Mouse (Mus musculus): Measurements from ENCODE around the gene Tmem169.

The Tmem169 gene

GRCm38 (mm10) chr1:72287893-72288292, 3.7 kb downstream of the Tmem169 start:
- DNase-seq: no peak

- no peak for DNase-seq
These were observed 4.5 kb downstream of the Tmem169 start for GRCm38 (mm10) chr1:72288527-72289150.

DNA sequence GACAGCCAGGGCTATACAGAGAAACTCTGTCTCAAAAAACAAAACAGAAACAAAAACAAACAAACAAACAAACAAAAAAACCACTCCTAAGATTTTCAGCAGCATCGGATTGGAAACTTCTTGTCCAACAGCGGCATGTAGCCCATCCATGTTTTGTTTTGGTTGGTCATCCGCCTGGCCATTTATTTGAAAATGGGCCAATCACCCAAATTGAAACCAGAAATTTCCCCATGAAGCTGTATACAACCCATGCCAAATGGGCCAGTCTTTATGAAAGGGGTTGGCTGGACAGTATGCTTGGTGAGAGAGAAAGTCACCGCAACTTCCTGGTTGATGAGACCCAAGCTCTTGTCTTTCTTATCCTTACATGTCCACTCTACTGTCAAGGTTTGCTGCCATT, 6.7 kb downstream of the Tmem169 start:
- DNase-seq: no peak

GRCm38 (mm10) chr1:72291421-72291820, 7.3 kb downstream of the Tmem169 start:
- DNase-seq: no peak

- DNase-seq: no peak
These were observed 7.8 kb downstream of the Tmem169 start for GRCm38 (mm10) chr1:72291925-72292324.

GRCm38 (mm10) chr1:72293869-72294663, 9.9 kb downstream of the Tmem169 start:
- DNase-seq: no peak

GRCm38 (mm10) chr1:72295746-72296145, 11.6 kb downstream of the Tmem169 start:
- DNase-seq: no peak

GRCm38 (mm10) chr1:72301845-72302244, 17.7 kb downstream of the Tmem169 start:
- DNase-seq: no peak

GRCm38 (mm10) chr1:72306241-72306640, 22.1 kb downstream of the Tmem169 start:
- no peak for DNase-seq

GRCm38 (mm10) chr1:72306679-72307181, 22.6 kb downstream of the Tmem169 start:
- DNase-seq: peak in 1 of 2 experiments; percentile 72

DNA sequence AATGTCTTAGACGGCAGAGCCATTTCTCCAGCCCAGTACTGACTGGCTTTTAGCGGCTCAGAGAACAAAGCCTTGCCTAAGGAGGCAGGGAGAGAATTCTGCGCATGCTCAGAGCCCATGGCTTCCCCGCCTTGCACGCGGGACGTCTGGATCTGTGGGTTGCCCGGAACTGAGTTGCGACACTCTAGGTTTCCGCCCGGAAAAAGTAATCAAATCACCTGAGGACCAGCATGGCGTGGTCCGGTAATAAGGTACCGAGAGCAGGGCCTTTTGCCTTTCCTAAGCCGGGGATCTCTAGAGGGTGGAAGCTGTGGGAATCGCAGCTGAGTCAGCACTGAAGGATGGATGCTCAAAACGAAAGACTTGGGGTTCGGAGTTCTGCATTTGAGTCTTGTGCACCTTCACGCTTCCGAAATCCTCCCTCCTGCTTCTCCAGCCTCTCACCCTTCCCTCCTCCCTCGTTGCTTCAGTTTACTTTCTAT, 23.2 kb downstream of the Tmem169 start, which contains the start of gene Xrcc5:
Gene Xrcc5 (plus strand): TSS at position 105 of the 482 bp plus-strand sequence.
- peak; percentile 93 to 95 for DNase-seq

DNA sequence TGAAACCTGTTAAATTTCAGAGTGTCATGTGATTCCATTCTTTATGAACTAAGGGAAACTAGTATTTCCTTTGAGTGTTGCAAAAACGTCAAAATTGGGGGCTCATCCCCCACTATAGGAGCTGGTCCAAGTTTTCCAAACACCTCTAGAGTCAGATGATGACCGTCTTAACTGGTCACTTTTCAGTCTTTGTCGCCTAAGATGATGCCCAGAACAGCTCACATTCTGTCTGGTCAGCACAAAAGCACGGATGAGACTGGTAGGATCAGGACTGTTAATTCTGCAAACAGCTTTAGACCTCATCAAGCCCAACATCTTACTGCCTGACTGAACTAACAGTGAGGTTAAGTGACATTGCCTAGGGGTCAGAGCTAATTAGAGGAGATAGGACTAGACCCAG, 24.8 kb downstream of the Tmem169 start:
- no peak for DNase-seq

- DNase-seq: no peak
These were observed 25.7 kb downstream of the Tmem169 start for GRCm38 (mm10) chr1:72309744-72310424.

DNA sequence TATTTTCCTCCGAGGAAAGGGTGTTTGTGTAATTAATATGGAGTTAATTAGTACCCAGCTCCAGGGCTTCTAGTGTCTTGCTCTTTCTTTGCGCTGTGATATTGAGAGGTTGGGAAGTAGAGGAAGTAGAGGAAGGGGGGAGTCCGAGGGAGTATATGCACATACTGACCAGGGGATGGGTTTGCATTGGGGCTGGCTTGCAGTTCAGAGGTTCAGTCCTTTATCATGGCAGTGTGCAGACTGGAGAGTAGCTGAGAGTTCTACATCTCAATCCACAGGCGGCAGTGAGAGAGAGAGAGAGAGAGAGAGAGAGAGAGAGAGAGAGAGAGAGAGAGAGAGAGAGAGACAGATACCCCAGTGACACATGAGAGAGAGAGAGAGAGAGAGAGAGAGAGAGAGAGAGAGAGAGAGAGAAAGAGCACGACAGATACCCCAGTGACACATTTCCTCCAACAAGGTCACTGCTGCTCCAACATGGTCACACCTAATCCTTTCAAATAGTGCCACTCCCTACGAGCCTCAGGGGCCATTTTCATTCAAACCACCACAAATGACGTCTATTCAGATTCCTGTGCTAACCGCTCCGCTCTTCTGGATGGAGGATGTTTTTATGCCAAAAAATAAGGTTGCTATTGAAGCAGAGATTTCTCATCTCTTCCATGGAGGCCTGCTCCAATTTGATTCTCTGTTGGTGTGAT, 28.7 kb downstream of the Tmem169 start:
- no peak for DNase-seq

DNA sequence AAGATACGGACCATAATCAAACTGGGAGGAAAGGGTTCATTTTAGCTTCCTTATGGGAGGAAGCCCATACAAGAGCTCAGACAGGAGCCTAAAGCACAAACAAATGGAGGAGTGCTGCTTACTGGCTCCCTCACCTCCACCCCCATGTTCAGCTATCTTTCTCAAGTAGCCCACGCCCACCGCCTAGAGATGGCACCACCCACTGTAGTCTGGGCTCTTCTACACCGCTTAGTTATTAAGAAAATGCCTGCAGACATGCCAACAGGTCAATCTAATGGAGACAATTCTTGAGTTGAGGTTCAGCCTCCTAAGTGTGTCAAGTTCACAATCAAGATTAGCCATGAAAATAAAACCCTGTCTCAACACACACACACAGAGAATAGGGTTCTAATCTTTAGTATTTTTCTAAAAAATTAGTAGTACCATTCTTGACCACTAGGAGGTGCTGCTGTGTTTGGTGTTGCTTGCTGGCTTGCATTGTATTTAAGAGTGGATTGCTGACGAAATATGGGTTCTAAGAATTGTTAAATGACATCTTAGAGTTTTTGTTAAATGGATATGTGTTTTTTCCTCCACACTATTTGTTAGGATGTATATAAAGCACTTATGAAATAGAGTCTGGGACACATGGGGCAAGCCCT, 29.4 kb downstream of the Tmem169 start:
- no peak for DNase-seq

DNA sequence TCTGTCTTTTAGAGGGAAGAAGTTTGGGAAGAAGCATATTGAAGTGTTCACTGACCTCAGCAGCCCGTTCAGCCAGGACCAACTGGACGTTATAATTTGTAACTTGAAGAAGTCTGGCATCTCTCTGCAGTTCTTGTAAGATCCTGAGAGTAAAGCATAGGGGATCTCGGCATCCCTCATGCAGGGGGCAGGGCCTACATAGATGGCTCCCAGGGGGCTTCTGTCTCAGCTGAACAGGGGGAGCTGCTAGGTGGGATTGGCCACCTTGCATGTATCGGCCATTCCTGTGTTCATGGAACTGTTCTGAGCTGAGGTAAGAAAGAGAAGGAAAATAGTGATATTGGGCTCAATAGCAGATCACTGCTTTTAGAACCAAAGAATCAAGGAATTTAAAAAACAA, 31.3 kb downstream of the Tmem169 start:
- no peak for DNase-seq

GRCm38 (mm10) chr1:72316409-72316808, 32.2 kb downstream of the Tmem169 start:
- no peak for DNase-seq

DNA sequence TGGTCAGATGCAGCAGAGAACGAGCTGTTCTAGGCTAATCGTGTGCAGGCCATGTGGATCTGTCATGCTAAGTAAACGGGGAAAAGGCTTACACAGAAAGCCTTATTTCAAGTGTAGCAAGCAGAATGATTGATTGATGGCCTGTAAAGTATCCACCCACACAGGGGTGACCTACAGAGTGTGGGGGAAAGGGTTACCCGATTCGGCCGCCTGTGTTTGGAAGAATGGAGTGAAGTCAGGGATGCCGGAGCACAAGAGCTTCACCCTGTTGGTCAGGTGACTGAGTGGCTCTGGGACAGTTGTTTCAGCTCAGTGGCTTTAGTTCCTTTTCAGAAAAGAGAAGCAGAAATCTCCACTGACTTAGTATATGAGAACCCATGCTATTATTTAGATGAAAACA, 32.7 kb downstream of the Tmem169 start:
- no peak for DNase-seq

DNA sequence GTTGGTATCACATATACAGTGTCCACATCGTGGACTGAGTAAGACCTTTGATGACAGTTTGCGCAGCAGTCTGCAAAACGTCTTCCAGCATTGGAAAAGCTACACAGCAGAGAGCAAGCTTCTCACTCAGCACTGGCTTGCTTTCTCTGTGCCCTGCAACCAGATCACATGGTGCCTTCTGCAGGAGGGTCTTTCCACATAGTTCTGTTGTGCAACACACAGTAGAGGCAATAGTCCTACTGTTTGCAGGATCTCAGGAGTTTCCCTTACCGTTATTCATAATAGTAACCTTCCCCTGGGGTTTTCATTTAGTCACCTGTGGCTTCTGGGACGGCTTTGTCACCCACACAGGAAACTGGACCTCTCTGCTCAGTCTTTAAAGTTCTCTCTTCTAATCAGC, 36.6 kb downstream of the Tmem169 start:
- DNase-seq: no peak

DNA sequence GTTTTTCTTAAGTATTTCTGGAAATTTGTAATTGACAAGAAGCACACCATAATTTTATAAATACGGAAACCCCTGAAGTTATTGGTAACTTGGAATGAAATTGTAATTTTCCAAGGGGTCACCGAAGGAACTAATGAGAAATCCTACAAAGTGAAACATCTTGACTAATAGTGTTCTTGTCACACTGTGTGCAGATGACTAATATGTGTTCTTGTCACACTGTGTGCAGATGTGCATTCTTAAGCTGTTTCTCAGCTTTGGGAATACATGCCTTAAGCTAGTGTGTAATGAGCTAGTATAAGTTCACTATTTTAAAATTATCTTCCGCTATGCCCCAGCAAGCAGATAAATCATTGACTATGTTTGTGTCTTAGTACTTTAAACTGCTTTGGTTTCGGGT, 39.1 kb downstream of the Tmem169 start:
- DNase-seq: no peak

- no peak for DNase-seq
These were observed 42.1 kb downstream of the Tmem169 start for GRCm38 (mm10) chr1:72326162-72326821.

DNA sequence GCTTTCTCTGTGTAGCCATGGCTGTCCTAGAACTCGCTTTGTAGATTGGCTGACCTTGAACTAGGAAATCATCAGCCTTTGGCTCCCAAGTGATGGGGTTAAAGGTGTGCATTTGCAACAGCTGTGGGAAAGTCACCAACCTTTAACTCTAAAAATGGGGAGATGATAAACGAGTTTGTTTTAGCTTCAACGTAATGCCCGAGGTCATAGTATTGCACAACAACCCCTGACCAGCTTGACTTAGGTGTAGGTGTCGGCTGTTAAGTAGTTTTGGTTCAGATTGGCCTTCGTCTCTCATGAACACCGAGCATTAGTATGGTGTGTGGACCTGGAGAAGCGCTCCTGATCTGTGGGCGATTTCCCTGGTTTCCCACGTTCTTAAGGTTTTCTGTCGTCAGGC, 50.6 kb downstream of the Tmem169 start:
- DNase-seq: no peak
